Mouse (Mus musculus) myocyte (in vitro differentiated cells): ENCODE measurements around the gene Slc2a5. TPM values are rescaled to one million over a fixed set of nuclear protein-coding genes. Genes with fewer than 3 reads are reported as not detected.
A peak's percentile ranks its signal among the peaks of the same experiment; 100 is the strongest.

Experiments
- H3K27me3 ChIP-seq: one replicate; pipeline ENCODE4 v1.6.1; 2011; ENCODE audit not compliant: control insufficient read depth, insufficient read depth, insufficient read length
- H3K36me3 ChIP-seq: one replicate; pipeline ENCODE4 v1.6.1; 2011; ENCODE audit not compliant: control insufficient read depth, insufficient read depth
- H3K4me2 ChIP-seq: one replicate; pipeline ENCODE4 v1.6.1; 2011; ENCODE audit warnings: low read depth, control low read depth
- H3K4me3 ChIP-seq: one replicate; pipeline ENCODE4 v1.5.1; 2011; ENCODE audit warnings: mild to moderate bottlenecking, control low read depth, moderate library complexity
- H3K79me2 ChIP-seq: one replicate; pipeline ENCODE4 v1.6.1; 2011; ENCODE audit not compliant: control insufficient read depth, insufficient read depth
- H3ac ChIP-seq: one replicate; pipeline ENCODE4 v1.6.1; 2011; ENCODE audit not compliant: control insufficient read depth, insufficient read length
- CEBPB ChIP-seq: IDR thresholded peaks from 2 replicates; pipeline ENCODE4 v1.6.1; 2011; ENCODE audit warnings: mild to moderate bottlenecking, moderate library complexity; ENCODE audit not compliant: poor library complexity, insufficient read depth, severe bottlenecking
- E2F4 ChIP-seq: IDR thresholded peaks from one replicate; pipeline ENCODE4 v1.6.1; 2011; ENCODE audit warnings: mild to moderate bottlenecking, control low read depth, moderate library complexity; ENCODE audit not compliant: insufficient read depth
- MAX ChIP-seq: IDR thresholded peaks from one replicate; pipeline ENCODE4 v1.6.1; 2011; ENCODE audit warnings: low read depth, mild to moderate bottlenecking, control low read depth
- MYOD1 ChIP-seq, 3 experiments: IDR thresholded peaks; one replicate each; pipeline ENCODE4 v1.6.1; 2011; ENCODE audit warnings: control low read depth in 2 of 3, low read depth in 2 of 3, mild to moderate bottlenecking in 2 of 3, moderate library complexity in 1 of 3; ENCODE audit not compliant: insufficient read length in 2 of 3, control insufficient read depth in 1 of 3
- MYOG ChIP-seq, 3 experiments: IDR thresholded peaks; one replicate each; pipeline ENCODE4 v1.6.1; 2011; ENCODE audit warnings: control low read depth in 2 of 3, low read depth in 2 of 3, mild to moderate bottlenecking in 2 of 3; ENCODE audit not compliant: insufficient read length in 2 of 3, control insufficient read depth in 1 of 3, insufficient read depth in 1 of 3
- POLR2A ChIP-seq: IDR thresholded peaks from one replicate; pipeline ENCODE4 v1.6.1; 2011; ENCODE audit warnings: low read depth, mild to moderate bottlenecking, control low read depth, moderate library complexity; ENCODE audit not compliant: insufficient read length
- POLR2AphosphoS2 ChIP-seq: IDR thresholded peaks from one replicate; pipeline ENCODE4 v1.6.1; 2011; ENCODE audit warnings: low read depth, control low read depth; ENCODE audit not compliant: insufficient read length
- REST ChIP-seq: IDR thresholded peaks from one replicate; pipeline ENCODE4 v1.6.1; 2011; ENCODE audit warnings: mild to moderate bottlenecking, control low read depth, moderate library complexity; ENCODE audit not compliant: insufficient read depth, insufficient read length
- SRF ChIP-seq: IDR thresholded peaks from one replicate; pipeline ENCODE4 v1.6.1; 2011; ENCODE audit warnings: low read depth; ENCODE audit not compliant: control insufficient read depth, insufficient read length
- TCF12 ChIP-seq: IDR thresholded peaks from one replicate; pipeline ENCODE4 v1.6.1; 2011; ENCODE audit warnings: mild to moderate bottlenecking, control low read depth; ENCODE audit not compliant: poor library complexity, insufficient read depth, severe bottlenecking
- TCF3 ChIP-seq: IDR thresholded peaks from one replicate; pipeline ENCODE4 v1.6.1; 2011; ENCODE audit warnings: low read depth, control low read depth; ENCODE audit not compliant: insufficient read length
- USF1 ChIP-seq: IDR thresholded peaks from one replicate; pipeline ENCODE4 v1.6.1; 2011; ENCODE audit warnings: low read depth, mild to moderate bottlenecking, control low read depth, moderate library complexity
- polyA plus RNA-seq: library from polyadenylated mRNA; unstranded; fragments of >200 nt; fragmentation: generic; extraction: Trizol; gene quantifications from one replicate; pipeline ENCODE4 v1.2.1, GENCODE M21; 2012; ENCODE audit warnings: missing spikeins

The Slc2a5 gene
- polyA plus RNA-seq, 1 experiment = 0.24 TPM

- Histone ChIP-seq H3K36me3 (no peaks in the 10 kb centered on the region), H3K4me2 (no peak overlapping the region), H3K27me3 (no peaks in the 10 kb centered on the region), H3K4me3 (no peak overlapping the region), H3K79me2 (no peaks in the 10 kb centered on the region), H3ac (no peak overlapping the region)
- TF ChIP-seq MAX = no peak
- no peak for TF ChIP-seq CEBPB
- no peak for TF ChIP-seq E2F4
- no peak for TF ChIP-seq REST
- no peak for TF ChIP-seq SRF
- no peak for TF ChIP-seq POLR2A
- TF ChIP-seq MYOD1 (IDR thresholded peaks at IDR 0.05; ENCODE audit: control insufficient read depth in 1 of 3, insufficient read length in 2 of 3, low read depth in 2 of 3) = no peak
Observed at GRCm38 (mm10) chr4:150118163-150118562, 920 bp upstream of the Slc2a5 start.

GRCm38 (mm10) chr4:150119640-150120039 is 557 bp downstream of the Slc2a5 start:
- TF ChIP-seq TCF12 (no peak), MYOD1 (IDR thresholded peaks at IDR 0.05; ENCODE audit: control insufficient read depth in 1 of 3, insufficient read length in 2 of 3, low read depth in 2 of 3) (no peak), POLR2AphosphoS2 (no peak), SRF (no peak), CEBPB (no peak), REST (no peak), E2F4 (no peak), MAX (no peak), MYOG (IDR thresholded peaks at IDR 0.05; ENCODE audit: control insufficient read depth in 1 of 3, insufficient read depth in 1 of 3, insufficient read length in 2 of 3, low read depth in 2 of 3) (no peak), POLR2A (no peak), USF1 (no peak), TCF3 (no peak)
- no peaks in the 10 kb centered on the region for H3K36me3 ChIP-seq
- H3K4me2 ChIP-seq = peak overlapping the region; percentile 10
- H3ac ChIP-seq = no peak overlapping the region
- no peak overlapping the region for H3K4me3 ChIP-seq
- no peaks in the 10 kb centered on the region for H3K79me2 ChIP-seq
- no peaks in the 10 kb centered on the region for H3K27me3 ChIP-seq

- TF ChIP-seq MYOD1 (IDR thresholded peaks at IDR 0.05; ENCODE audit: control insufficient read depth in 1 of 3, insufficient read length in 2 of 3, low read depth in 2 of 3) = peak in 2 of 3 experiments; percentile 82 to 88
- TF ChIP-seq REST = no peak
- no peak for TF ChIP-seq CEBPB
- TF ChIP-seq E2F4 = no peak
- TF ChIP-seq MYOG (IDR thresholded peaks at IDR 0.05; ENCODE audit: control insufficient read depth in 1 of 3, insufficient read depth in 1 of 3, insufficient read length in 2 of 3, low read depth in 2 of 3) = peak in 1 of 3 experiments; percentile 55
- Histone ChIP-seq H3K4me3 (no peak overlapping the region), H3K4me2 (peak overlapping the region; percentile 10)
Observed at GRCm38 (mm10) chr4:150120173-150120833, 1.2 kb downstream of the Slc2a5 start.

GRCm38 (mm10) chr4:150121430-150121829 is 2.3 kb downstream of the Slc2a5 start:
- H3K36me3 ChIP-seq = no peaks in the 10 kb centered on the region
- no peak overlapping the region for H3ac ChIP-seq
- no peaks in the 10 kb centered on the region for H3K79me2 ChIP-seq
- H3K4me2 ChIP-seq = no peak overlapping the region
- H3K27me3 ChIP-seq = no peaks in the 10 kb centered on the region
- H3K4me3 ChIP-seq = no peak overlapping the region
- TF ChIP-seq TCF12 (no peak), E2F4 (no peak), POLR2AphosphoS2 (no peak), MAX (no peak), CEBPB (no peak), MYOG (IDR thresholded peaks at IDR 0.05; ENCODE audit: control insufficient read depth in 1 of 3, insufficient read depth in 1 of 3, insufficient read length in 2 of 3, low read depth in 2 of 3) (no peak), REST (no peak), SRF (no peak), TCF3 (no peak), POLR2A (no peak), USF1 (no peak)

More at GRCm38 (mm10) chr4:150120173-150120833, 1.2 kb downstream of the Slc2a5 start:
- H3ac ChIP-seq = no peak overlapping the region
- H3K79me2 ChIP-seq = no peaks in the 10 kb centered on the region
- no peaks in the 10 kb centered on the region for H3K27me3 ChIP-seq
- H3K36me3 ChIP-seq = no peaks in the 10 kb centered on the region

GRCm38 (mm10) chr4:150122476-150122875 is 3.4 kb downstream of the Slc2a5 start:
- H3K27me3 ChIP-seq = no peaks in the 10 kb centered on the region
- H3ac ChIP-seq = no peak overlapping the region
- no peak overlapping the region for H3K4me2 ChIP-seq
- no peaks in the 10 kb centered on the region for H3K79me2 ChIP-seq
- no peaks in the 10 kb centered on the region for H3K36me3 ChIP-seq
- TF ChIP-seq MYOG (IDR thresholded peaks at IDR 0.05; ENCODE audit: control insufficient read depth in 1 of 3, insufficient read depth in 1 of 3, insufficient read length in 2 of 3, low read depth in 2 of 3) (peak in 1 of 3 experiments; percentile 17), TCF3 (no peak)
- H3K4me3 ChIP-seq = no peak overlapping the region
